Mouse (Mus musculus): ENCODE measurements around the gene Rnf212b. TPM values are rescaled to one million over a fixed set of nuclear protein-coding genes. Genes with fewer than 3 reads are reported as not detected.

Rnf212b gene
- polyA plus RNA-seq, 1 experiment from 2014 or later, result not detected

GRCm38 (mm10) chr14:54777893-54778292 is 36.0 kb upstream of the Rnf212b start:
- 77% methylated on average over 4 of the region's 4 CpGs for WGBS
- DNase-seq (ENCODE audit: low spot score), result no peak
- Histone ChIP-seq H3K27ac (ENCODE audit: low read depth) (no peak overlapping the region), H3K36me3 (ENCODE audit: control insufficient read depth, insufficient read depth, low read length) (no peaks in the 10 kb centered on the region), H3K4me1 (replicated peaks; ENCODE audit: control insufficient read depth, insufficient read depth, low read length) (peaks cover 6% of the 10 kb centered on the region; the same call in 1 of the 2 replicates), H3K9ac (ENCODE audit: low read length) (no peak overlapping the region), H3K4me3 (ENCODE audit: low read depth, low read length) (no peak overlapping the region), H3K27me3 (replicated peaks; ENCODE audit: control insufficient read depth, insufficient read depth, low read length) (peaks cover 7% of the 10 kb centered on the region; the same call in 1 of the 2 replicates), H3K4me2 (ENCODE audit: low read length) (no peak overlapping the region), H3K9me3 (ENCODE audit: control insufficient read depth, low read length) (no peaks in the 10 kb centered on the region)
- ATAC-seq (replicated peaks; ENCODE audit: low FRiP score, low TSS enrichment, low read depth), result no peak

DNA sequence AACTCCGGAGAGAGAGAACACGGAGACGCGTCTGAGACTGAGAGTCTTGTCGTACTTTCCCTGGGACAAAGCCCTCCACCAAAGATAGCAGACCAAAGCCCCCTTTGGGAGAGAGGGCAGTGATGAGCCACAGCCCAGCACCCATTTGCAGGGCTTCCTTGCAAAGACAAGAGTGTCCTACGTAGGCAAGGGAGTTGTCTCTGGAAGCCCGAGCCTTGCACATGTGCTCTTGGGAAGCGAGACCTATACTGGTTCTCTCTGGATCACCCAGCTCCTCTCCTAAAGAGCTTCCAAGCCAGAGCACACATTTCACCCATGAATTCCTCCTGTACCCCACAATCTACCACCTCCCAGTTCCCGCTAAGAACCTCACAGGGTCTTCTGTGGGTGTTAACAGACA is 33.9 kb upstream of the Rnf212b start:
- H3K9me3 ChIP-seq (ENCODE audit: control insufficient read depth, low read length), result no peaks in the 10 kb centered on the region
- ATAC-seq (replicated peaks; ENCODE audit: low FRiP score, low TSS enrichment, low read depth) (no peak), DNase-seq (ENCODE audit: low spot score) (no peak)
- H3K27me3 ChIP-seq (replicated peaks; ENCODE audit: control insufficient read depth, insufficient read depth, low read length), result peaks cover 7% of the 10 kb centered on the region; the same call in 1 of the 2 replicates
- 87% methylated on average over 9 of the region's 9 CpGs for whole genome bisulfite sequencing
- no peak overlapping the region for H3K9ac ChIP-seq (ENCODE audit: low read length)
- peak overlapping the region; percentile 53 for H3K4me3 ChIP-seq (ENCODE audit: low read depth, low read length)
- no peak overlapping the region for H3K27ac ChIP-seq (ENCODE audit: low read depth)
- H3K4me2 ChIP-seq (ENCODE audit: low read length), result peak overlapping the region; percentile 57
- peaks cover 6% of the 10 kb centered on the region; the same call in 1 of the 2 replicates for H3K4me1 ChIP-seq (replicated peaks; ENCODE audit: control insufficient read depth, insufficient read depth, low read length)
- H3K36me3 ChIP-seq (ENCODE audit: control insufficient read depth, insufficient read depth, low read length), result no peaks in the 10 kb centered on the region

DNA sequence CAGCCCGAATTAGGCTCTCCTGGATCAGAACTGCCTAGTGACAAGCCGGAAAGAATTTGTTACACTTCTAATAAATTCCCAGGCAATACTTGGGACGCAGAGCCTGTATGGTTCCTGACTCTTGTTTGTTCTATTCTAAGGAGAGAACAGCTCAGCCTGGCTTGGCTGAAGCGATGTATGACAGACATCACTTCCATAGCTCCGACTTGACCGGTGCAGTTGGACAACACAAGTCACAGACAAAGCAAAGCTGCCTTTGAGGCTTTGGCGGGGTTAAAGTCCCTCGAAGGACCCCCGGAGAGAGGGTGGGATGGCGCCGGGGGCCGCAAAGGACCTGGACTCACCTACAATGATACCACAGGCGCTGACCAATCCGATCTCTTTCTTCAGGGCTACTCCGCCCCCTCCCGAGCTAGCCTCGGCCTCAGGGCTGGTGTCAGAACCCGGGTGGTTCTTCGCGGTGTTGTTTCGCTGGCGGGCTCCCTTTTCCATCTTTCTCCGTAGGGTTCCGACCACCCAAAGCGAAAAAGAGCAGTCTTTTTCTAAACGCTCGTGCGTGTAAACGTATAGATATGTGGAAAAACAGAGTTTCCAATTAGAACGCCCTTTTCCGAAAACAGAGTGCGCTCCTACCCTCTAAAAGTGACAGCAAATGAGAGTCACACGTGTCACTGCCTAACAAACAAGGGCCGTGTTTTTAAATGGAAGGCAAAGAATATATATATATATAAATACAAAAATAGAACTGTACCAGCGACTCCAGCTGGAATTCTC is 32.9 kb upstream of the Rnf212b start:
- Histone ChIP-seq H3K4me1 (replicated peaks; ENCODE audit: control insufficient read depth, insufficient read depth, low read length) (peaks cover 6% of the 10 kb centered on the region; the same call in 1 of the 2 replicates), H3K27me3 (replicated peaks; ENCODE audit: control insufficient read depth, insufficient read depth, low read length) (peaks cover 7% of the 10 kb centered on the region; the same call in 1 of the 2 replicates), H3K27ac (ENCODE audit: low read depth) (peak overlapping the region; percentile 38; the same call in 1 of the 2 replicates), H3K9ac (ENCODE audit: low read length) (peak overlapping the region; percentile 48), H3K9me3 (ENCODE audit: control insufficient read depth, low read length) (no peaks in the 10 kb centered on the region), H3K36me3 (ENCODE audit: control insufficient read depth, insufficient read depth, low read length) (no peaks in the 10 kb centered on the region), H3K4me3 (ENCODE audit: low read depth, low read length) (peak overlapping the region; percentile 53), H3K4me2 (ENCODE audit: low read length) (peak overlapping the region; percentile 57)
- DNase-seq (ENCODE audit: low spot score) (peak; percentile 80), ATAC-seq (replicated peaks; ENCODE audit: low FRiP score, low TSS enrichment, low read depth) (peak; percentile 61; the same call in 1 of the 2 replicates)
- WGBS, result 4% methylated on average over 35 of the region's 35 CpGs

GRCm38 (mm10) chr14:54781610-54782365 is 32.2 kb upstream of the Rnf212b start, which contains the start of gene Slc7a8:
Gene Slc7a8 (minus strand): TSS chr14:54781946.
- no peaks in the 10 kb centered on the region for H3K9me3 ChIP-seq (ENCODE audit: control insufficient read depth, low read length)

DNA sequence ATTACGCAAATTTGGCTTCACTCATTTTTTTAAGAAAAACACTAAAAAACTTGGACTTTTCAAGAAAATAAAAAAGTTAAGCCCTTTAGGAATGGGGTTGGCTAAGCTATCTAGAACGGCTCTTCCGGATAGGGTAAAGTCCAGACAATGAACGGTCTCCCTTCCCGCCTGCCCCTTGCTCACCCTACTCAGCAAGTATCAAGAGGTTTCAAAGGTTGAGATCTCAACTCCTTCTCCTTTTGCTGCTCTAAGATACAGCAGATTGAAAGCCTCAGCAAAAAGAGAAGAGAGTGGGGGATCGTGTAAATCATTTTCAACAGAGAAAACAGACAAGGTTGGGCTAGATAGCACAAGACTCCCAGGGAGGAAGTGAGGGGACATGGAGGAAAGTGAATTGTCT is 31.0 kb upstream of the Rnf212b start:
- Histone ChIP-seq H3K4me3 (ENCODE audit: low read depth, low read length) (no peak overlapping the region), H3K4me2 (ENCODE audit: low read length) (no peak overlapping the region), H3K9me3 (ENCODE audit: control insufficient read depth, low read length) (no peaks in the 10 kb centered on the region), H3K9ac (ENCODE audit: low read length) (no peak overlapping the region), H3K36me3 (ENCODE audit: control insufficient read depth, insufficient read depth, low read length) (no peaks in the 10 kb centered on the region), H3K27ac (ENCODE audit: low read depth) (no peak overlapping the region), H3K4me1 (replicated peaks; ENCODE audit: control insufficient read depth, insufficient read depth, low read length) (peaks cover 10% of the 10 kb centered on the region; the same call in 1 of the 2 replicates), H3K27me3 (replicated peaks; ENCODE audit: control insufficient read depth, insufficient read depth, low read length) (peaks cover 7% of the 10 kb centered on the region; the same call in 1 of the 2 replicates)
- 85% methylated on average over 6 of the region's 6 CpGs for WGBS
- ATAC-seq (replicated peaks; ENCODE audit: low FRiP score, low TSS enrichment, low read depth) (no peak), DNase-seq (ENCODE audit: low spot score) (no peak)

More at GRCm38 (mm10) chr14:54781610-54782365, 32.2 kb upstream of the Rnf212b start, which contains the start of gene Slc7a8:
- Histone ChIP-seq H3K27me3 (replicated peaks; ENCODE audit: control insufficient read depth, insufficient read depth, low read length) (peaks cover 7% of the 10 kb centered on the region; the same call in 1 of the 2 replicates), H3K4me1 (replicated peaks; ENCODE audit: control insufficient read depth, insufficient read depth, low read length) (peaks cover 10% of the 10 kb centered on the region; the same call in 1 of the 2 replicates), H3K4me3 (ENCODE audit: low read depth, low read length) (peak within 1 kb of the TSS; percentile 53), H3K36me3 (ENCODE audit: control insufficient read depth, insufficient read depth, low read length) (no peaks in the 10 kb centered on the region), H3K27ac (ENCODE audit: low read depth) (peak within 1 kb of the TSS; percentile 38; the same call in 1 of the 2 replicates), H3K4me2 (ENCODE audit: low read length) (peak within 1 kb of the TSS; percentile 57), H3K9ac (ENCODE audit: low read length) (peak within 1 kb of the TSS; percentile 48)
- ATAC-seq (replicated peaks; ENCODE audit: low FRiP score, low TSS enrichment, low read depth), result peak; percentile 49; the same call in 1 of the 2 replicates
- WGBS, result 2% methylated on average over 37 of the region's 37 CpGs
- peak; percentile 76 for DNase-seq (ENCODE audit: low spot score)

- WGBS, result 61% methylated on average over 4 of the region's 4 CpGs
- H3K9ac ChIP-seq (ENCODE audit: low read length), result no peak overlapping the region
- DNase-seq (ENCODE audit: low spot score) (peak; percentile 87), ATAC-seq (replicated peaks; ENCODE audit: low FRiP score, low TSS enrichment, low read depth) (peak; percentile 13; the same call in 1 of the 2 replicates)
- no peak overlapping the region for H3K4me2 ChIP-seq (ENCODE audit: low read length)
- H3K27ac ChIP-seq (ENCODE audit: low read depth), result peak overlapping the region; percentile 78
- no peaks in the 10 kb centered on the region for H3K9me3 ChIP-seq (ENCODE audit: control insufficient read depth, low read length)
- H3K27me3 ChIP-seq (replicated peaks; ENCODE audit: control insufficient read depth, insufficient read depth, low read length), result peaks cover 3% of the 10 kb centered on the region; the same call in 1 of the 2 replicates
- H3K4me3 ChIP-seq (ENCODE audit: low read depth, low read length), result no peak overlapping the region
- H3K36me3 ChIP-seq (ENCODE audit: control insufficient read depth, insufficient read depth, low read length), result no peaks in the 10 kb centered on the region
- peaks cover 4% of the 10 kb centered on the region; the same call in 1 of the 2 replicates for H3K4me1 ChIP-seq (replicated peaks; ENCODE audit: control insufficient read depth, insufficient read depth, low read length)
Observed at GRCm38 (mm10) chr14:54785898-54786297, 28.0 kb upstream of the Rnf212b start.

GRCm38 (mm10) chr14:54786489-54786888 is 27.5 kb upstream of the Rnf212b start:
- H3K27me3 ChIP-seq (replicated peaks; ENCODE audit: control insufficient read depth, insufficient read depth, low read length), result 0 out of 2 replicates have a peak, but pooled peaks cover 3% of the 10 kb centered on the region
- H3K9ac ChIP-seq (ENCODE audit: low read length), result no peak overlapping the region
- no peaks in the 10 kb centered on the region for H3K9me3 ChIP-seq (ENCODE audit: control insufficient read depth, low read length)
- ATAC-seq (replicated peaks; ENCODE audit: low FRiP score, low TSS enrichment, low read depth) (peak; percentile 88), DNase-seq (ENCODE audit: low spot score) (peak; percentile 84)
- peak overlapping the region; percentile 11; the same call in 1 of the 2 replicates for H3K4me2 ChIP-seq (ENCODE audit: low read length)
- no peak overlapping the region for H3K4me3 ChIP-seq (ENCODE audit: low read depth, low read length)
- no peaks in the 10 kb centered on the region for H3K36me3 ChIP-seq (ENCODE audit: control insufficient read depth, insufficient read depth, low read length)
- H3K27ac ChIP-seq (ENCODE audit: low read depth), result peak overlapping the region; percentile 78
- WGBS, result 24% methylated on average over 10 of the region's 10 CpGs
- H3K4me1 ChIP-seq (replicated peaks; ENCODE audit: control insufficient read depth, insufficient read depth, low read length), result peaks cover 4% of the 10 kb centered on the region; the same call in 1 of the 2 replicates

GRCm38 (mm10) chr14:54787226-54787625 is 26.7 kb upstream of the Rnf212b start:
- H3K27me3 ChIP-seq (replicated peaks; ENCODE audit: control insufficient read depth, insufficient read depth, low read length), result 0 out of 2 replicates have a peak, but pooled peaks cover under 1% of the 10 kb centered on the region
- H3K9ac ChIP-seq (ENCODE audit: low read length), result no peak overlapping the region
- 56% methylated on average over 4 of the region's 4 CpGs for WGBS
- H3K4me2 ChIP-seq (ENCODE audit: low read length), result no peak overlapping the region
- 0 out of 2 replicates have a peak, but pooled peaks cover 4% of the 10 kb centered on the region for H3K4me1 ChIP-seq (replicated peaks; ENCODE audit: control insufficient read depth, insufficient read depth, low read length)
- no peaks in the 10 kb centered on the region for H3K36me3 ChIP-seq (ENCODE audit: control insufficient read depth, insufficient read depth, low read length)
- DNase-seq (ENCODE audit: low spot score) (no peak), ATAC-seq (replicated peaks; ENCODE audit: low FRiP score, low TSS enrichment, low read depth) (no peak)
- no peak overlapping the region for H3K4me3 ChIP-seq (ENCODE audit: low read depth, low read length)
- H3K9me3 ChIP-seq (ENCODE audit: control insufficient read depth, low read length), result no peaks in the 10 kb centered on the region
- peak overlapping the region; percentile 78; the same call in 1 of the 2 replicates for H3K27ac ChIP-seq (ENCODE audit: low read depth)

Measured in intestine, embryonic 14.5 days (tissue).